Mouse (Mus musculus) lung, embryonic 15.5 days (tissue): ENCODE data around the gene Renbp. TPM values are rescaled to one million over a fixed set of nuclear protein-coding genes. Genes with fewer than 3 reads are reported as not detected.

Source experiments
- ATAC-seq: fragments of 200-750 bp; cut with Nextera tagmentation; 2 replicates; pipeline ENCODE4 v1.8.0; 2017; ENCODE audit warnings: moderate number of reproducible peaks, borderline replicate concordance; ENCODE audit not compliant: low FRiP score, low TSS enrichment; ENCODE audit errors: extremely low read depth
- H3K27ac ChIP-seq: fragments of 300-500 bp; sonication (generic); 2 replicates; pipeline ENCODE4 v1.5.1; 2015; ENCODE audit warnings: moderate library complexity, mild to moderate bottlenecking, inconsistent platforms
- H3K27me3 ChIP-seq: fragments of 300-500 bp; sonication (generic); 2 replicates; pipeline ENCODE4 v1.6.1; 2015; ENCODE audit warnings: inconsistent platforms
- H3K36me3 ChIP-seq: fragments of 300-500 bp; sonication (generic); 2 replicates; pipeline ENCODE4 v1.6.1; 2015; ENCODE audit warnings: inconsistent platforms
- H3K4me1 ChIP-seq: fragments of 300-500 bp; sonication (generic); 2 replicates; pipeline ENCODE4 v1.6.1; 2015; ENCODE audit warnings: inconsistent platforms
- H3K4me2 ChIP-seq: fragments of 300-500 bp; sonication (generic); 2 replicates; pipeline ENCODE4 v1.6.1; 2015; ENCODE audit warnings: inconsistent platforms, mild to moderate bottlenecking, moderate library complexity
- H3K4me3 ChIP-seq: fragments of 300-500 bp; sonication (generic); 2 replicates; pipeline ENCODE4 v1.5.1; 2015; ENCODE audit warnings: mild to moderate bottlenecking, inconsistent platforms
- H3K9ac ChIP-seq: fragments of 300-500 bp; sonication (generic); 2 replicates; pipeline ENCODE4 v1.6.1; 2015; ENCODE audit warnings: inconsistent platforms
- H3K9me3 ChIP-seq: fragments of 300-500 bp; sonication (generic); 2 replicates; pipeline ENCODE4 v1.6.1; 2016; ENCODE audit warnings: inconsistent platforms
- WGBS: fragments of 180-500 bp; shearing (Covaris S2); methylation state at CpG from one replicate; pipeline ENCODE4 v1.1.7; 2015; 5-methylcytosine and 5-hydroxymethylcytosine counted together
- polyA plus RNA-seq: library from polyadenylated mRNA; unstranded; fragments of >200 nt; fragmentation: Nextera tagmentation; extraction: Ambion mirVana; gene quantifications from 2 replicates; pipeline ENCODE4 v1.2.1, GENCODE M21; 2015

Gene Renbp
- polyA plus RNA-seq, 1 experiment from 2014 or later = 35.1 TPM

GRCm38 (mm10) chrX:73954988-73955387 lies 24.3 kb upstream of the Renbp start:
- H3K9ac ChIP-seq = no peak overlapping the region
- no peak for ATAC-seq

GRCm38 (mm10) chrX:73952603-73953002 lies 22.0 kb upstream of the Renbp start:
- H3K4me1 ChIP-seq = no peaks in the 10 kb centered on the region
- no peaks in the 10 kb centered on the region for H3K27me3 ChIP-seq
- WGBS = 78% methylated on average over 5 of the region's 5 CpGs
- H3K9me3 ChIP-seq = no peaks in the 10 kb centered on the region
- H3K27ac ChIP-seq = no peak overlapping the region
- no peak overlapping the region for H3K9ac ChIP-seq
- no peak overlapping the region for H3K4me3 ChIP-seq
- peaks cover 88% of the 10 kb centered on the region for H3K36me3 ChIP-seq
- no peak for ATAC-seq
- H3K4me2 ChIP-seq = no peak overlapping the region

More at GRCm38 (mm10) chrX:73954988-73955387, 24.3 kb upstream of the Renbp start:
- peaks cover 85% of the 10 kb centered on the region for H3K36me3 ChIP-seq
- H3K27me3 ChIP-seq = no peaks in the 10 kb centered on the region
- no peaks in the 10 kb centered on the region for H3K4me1 ChIP-seq
- no peak overlapping the region for H3K4me2 ChIP-seq
- WGBS = 90% methylated on average over 6 of the region's 6 CpGs
- no peaks in the 10 kb centered on the region for H3K9me3 ChIP-seq
- H3K4me3 ChIP-seq = no peak overlapping the region
- no peak overlapping the region for H3K27ac ChIP-seq

GRCm38 (mm10) chrX:73949341-73949740 lies 18.7 kb upstream of the Renbp start:
- no peak overlapping the region for H3K4me2 ChIP-seq
- ATAC-seq = no peak

GRCm38 (mm10) chrX:73948647-73949046 lies 18.0 kb upstream of the Renbp start:
- Histone ChIP-seq H3K4me2 (no peak overlapping the region), H3K4me3 (no peak overlapping the region), H3K36me3 (peaks cover 92% of the 10 kb centered on the region), H3K27me3 (no peaks in the 10 kb centered on the region), H3K4me1 (no peaks in the 10 kb centered on the region), H3K27ac (no peak overlapping the region), H3K9ac (no peak overlapping the region), H3K9me3 (no peaks in the 10 kb centered on the region)
- WGBS = 23% methylated on average over 4 of the region's 4 CpGs
- 0 out of 2 replicates have a peak, but pooled peaks have one; percentile 40 for ATAC-seq

More at GRCm38 (mm10) chrX:73949341-73949740, 18.7 kb upstream of the Renbp start:
- H3K9ac ChIP-seq = no peak overlapping the region
- peaks cover 93% of the 10 kb centered on the region for H3K36me3 ChIP-seq
- H3K27me3 ChIP-seq = no peaks in the 10 kb centered on the region
- H3K9me3 ChIP-seq = no peaks in the 10 kb centered on the region
- no peak overlapping the region for H3K4me3 ChIP-seq
- no peaks in the 10 kb centered on the region for H3K4me1 ChIP-seq
- no peak overlapping the region for H3K27ac ChIP-seq
- 90% methylated on average over 10 of the region's 10 CpGs for WGBS

- ATAC-seq = no peak
- Histone ChIP-seq H3K27ac (no peak overlapping the region), H3K4me1 (no peaks in the 10 kb centered on the region), H3K4me3 (no peak overlapping the region), H3K9ac (no peak overlapping the region), H3K27me3 (no peaks in the 10 kb centered on the region), H3K4me2 (no peak overlapping the region), H3K9me3 (no peaks in the 10 kb centered on the region), H3K36me3 (peaks cover 80% of the 10 kb centered on the region)
- WGBS = 77% methylated on average over 6 of the region's 6 CpGs
Observed at GRCm38 (mm10) chrX:73946896-73947295, 16.2 kb upstream of the Renbp start.

- H3K9ac ChIP-seq = no peak overlapping the region
- 68% methylated on average over 2 of the region's 2 CpGs for WGBS
- no peaks in the 10 kb centered on the region for H3K27me3 ChIP-seq
- no peak overlapping the region for H3K4me2 ChIP-seq
- H3K4me1 ChIP-seq = no peaks in the 10 kb centered on the region
- no peak for ATAC-seq
- H3K9me3 ChIP-seq = no peaks in the 10 kb centered on the region
- H3K4me3 ChIP-seq = no peak overlapping the region
- peaks cover 39% of the 10 kb centered on the region for H3K36me3 ChIP-seq
- H3K27ac ChIP-seq = no peak overlapping the region
Observed at GRCm38 (mm10) chrX:73942294-73942693, 11.6 kb upstream of the Renbp start.

DNA sequence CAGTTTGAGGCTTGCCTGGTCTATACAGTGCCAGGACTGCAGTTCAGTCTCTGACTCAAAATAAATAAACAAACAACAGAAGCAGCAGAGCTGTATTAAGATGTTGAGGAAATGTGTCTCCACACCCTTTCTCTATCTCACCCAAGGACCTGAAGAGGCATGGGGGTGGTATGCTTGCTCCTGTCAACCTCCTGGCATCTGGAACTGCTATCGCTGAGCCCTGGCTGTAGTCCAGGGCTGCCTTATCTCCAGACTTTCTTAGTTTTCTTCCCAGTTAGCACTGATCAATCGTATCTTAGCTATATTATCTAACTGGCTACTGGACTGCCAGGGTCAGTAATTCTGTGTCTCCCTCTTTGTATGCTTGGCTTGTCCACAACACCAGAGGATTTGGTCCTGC lies 11.2 kb upstream of the Renbp start:
- H3K4me1 ChIP-seq = no peaks in the 10 kb centered on the region
- H3K27ac ChIP-seq = no peak overlapping the region
- no peak overlapping the region for H3K4me3 ChIP-seq
- H3K27me3 ChIP-seq = no peaks in the 10 kb centered on the region
- ATAC-seq = no peak
- H3K36me3 ChIP-seq = peaks cover 34% of the 10 kb centered on the region
- no peak overlapping the region for H3K9ac ChIP-seq
- H3K4me2 ChIP-seq = no peak overlapping the region
- 58% methylated on average over 2 of the region's 2 CpGs for WGBS
- H3K9me3 ChIP-seq = no peaks in the 10 kb centered on the region

GRCm38 (mm10) chrX:73931871-73932270 lies 1.2 kb upstream of the Renbp start:
- no peak overlapping the region for H3K9ac ChIP-seq

GRCm38 (mm10) chrX:73922550-73922882 lies 8.1 kb downstream of the Renbp start:
- no peak for ATAC-seq
- Histone ChIP-seq H3K9me3 (no peaks in the 10 kb centered on the region), H3K27ac (peak overlapping the region; percentile 82), H3K36me3 (peaks cover 8% of the 10 kb centered on the region; the same call in 1 of the 2 replicates), H3K4me3 (peak overlapping the region; percentile 58), H3K4me1 (0 out of 2 replicates have a peak, but pooled peaks cover 4% of the 10 kb centered on the region), H3K27me3 (no peaks in the 10 kb centered on the region), H3K9ac (peak overlapping the region; percentile 53), H3K4me2 (peak overlapping the region; percentile 74)
- 74% methylated on average over 8 of the region's 8 CpGs for WGBS

More at GRCm38 (mm10) chrX:73931871-73932270, 1.2 kb upstream of the Renbp start:
- no peak overlapping the region for H3K4me3 ChIP-seq
- no peak for ATAC-seq
- 73% methylated on average over 2 of the region's 2 CpGs for WGBS
- no peaks in the 10 kb centered on the region for H3K27me3 ChIP-seq
- no peak overlapping the region for H3K4me2 ChIP-seq
- no peaks in the 10 kb centered on the region for H3K4me1 ChIP-seq
- no peak overlapping the region for H3K27ac ChIP-seq
- H3K9me3 ChIP-seq = no peaks in the 10 kb centered on the region
- no peaks in the 10 kb centered on the region for H3K36me3 ChIP-seq

GRCm38 (mm10) chrX:73921823-73922549 lies 8.7 kb downstream of the Renbp start, which contains the start of the genes Arhgap4 and Naa10:
Arhgap4 (minus strand) TSS chrX:73921870.
Naa10 (minus strand) TSS chrX:73921944.
- 13% methylated on average over 43 of the region's 43 CpGs for WGBS
- peak; percentile 98 for ATAC-seq
- peak within 1 kb of the TSS; percentile 63 for H3K9ac ChIP-seq

DNA sequence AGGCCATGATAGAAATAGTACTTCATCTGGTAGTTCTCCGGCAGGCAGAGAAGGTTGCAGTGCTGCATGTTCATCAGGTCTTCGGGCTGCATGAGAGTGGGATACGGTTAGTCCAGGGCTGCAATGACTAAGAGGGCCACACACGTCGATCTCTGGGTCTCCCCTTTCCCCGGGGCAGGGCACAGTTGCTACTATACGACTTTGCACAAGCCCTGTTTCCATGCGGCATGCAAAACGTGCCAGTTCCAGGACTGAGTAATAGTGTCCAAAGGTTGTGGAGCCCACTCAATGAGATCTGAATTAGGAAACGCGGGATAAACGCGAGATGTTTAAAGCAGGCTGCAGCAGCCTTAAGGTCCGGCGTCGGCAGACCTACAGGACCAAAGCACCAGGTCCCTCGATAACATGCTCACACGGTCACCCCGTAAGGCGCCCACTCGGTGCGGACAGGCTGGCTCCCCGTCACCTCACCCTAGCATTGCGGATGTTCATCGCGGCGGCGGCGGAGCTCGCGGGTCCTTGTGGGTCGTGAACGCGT lies 9.3 kb downstream of the Renbp start:
- Histone ChIP-seq H3K9me3 (no peaks in the 10 kb centered on the region), H3K9ac (peak overlapping the region; percentile 63), H3K4me3 (peak overlapping the region; percentile 58), H3K36me3 (peaks cover 8% of the 10 kb centered on the region; the same call in 1 of the 2 replicates), H3K4me2 (peak overlapping the region; percentile 74), H3K27ac (peak overlapping the region; percentile 82), H3K27me3 (no peaks in the 10 kb centered on the region), H3K4me1 (0 out of 2 replicates have a peak, but pooled peaks cover 4% of the 10 kb centered on the region)
- ATAC-seq = peak; percentile 25; the same call in 1 of the 2 replicates
- WGBS = 13% methylated on average over 34 of the region's 34 CpGs

More at GRCm38 (mm10) chrX:73921823-73922549, 8.7 kb downstream of the Renbp start, which contains the start of the genes Arhgap4 and Naa10:
- H3K4me3 ChIP-seq = peak within 1 kb of the TSS; percentile 58
- H3K4me1 ChIP-seq = 0 out of 2 replicates have a peak, but pooled peaks cover 4% of the 10 kb centered on the region
- H3K36me3 ChIP-seq = peaks cover 8% of the 10 kb centered on the region; the same call in 1 of the 2 replicates
- peak within 1 kb of the TSS; percentile 82 for H3K27ac ChIP-seq
- H3K9me3 ChIP-seq = no peaks in the 10 kb centered on the region
- H3K27me3 ChIP-seq = no peaks in the 10 kb centered on the region
- peak within 1 kb of the TSS; percentile 74 for H3K4me2 ChIP-seq

DNA sequence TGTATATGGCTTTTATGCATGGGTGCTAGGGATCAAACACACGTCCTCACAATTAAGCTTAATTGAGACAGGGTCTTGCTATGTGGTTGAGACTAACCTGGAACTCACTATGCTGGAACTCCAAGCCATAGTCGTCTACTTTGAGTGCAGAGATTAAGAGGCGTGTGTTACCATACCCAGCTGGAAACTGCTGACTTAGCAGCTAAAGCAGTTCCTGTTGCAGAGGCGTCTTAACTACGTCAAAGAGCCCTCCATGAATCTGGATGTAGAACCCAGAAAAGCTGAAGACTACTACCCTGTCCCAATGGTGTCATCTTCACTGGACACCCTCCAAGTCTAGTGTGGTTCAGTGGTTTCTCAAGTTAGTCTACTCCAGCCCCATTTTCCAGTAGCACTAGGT lies 12.0 kb downstream of the Renbp start:
- no peak overlapping the region for H3K27ac ChIP-seq
- H3K27me3 ChIP-seq = no peaks in the 10 kb centered on the region
- 79% methylated on average over 5 of the region's 5 CpGs for WGBS

More for the DNA sequence above, 12.0 kb downstream of the Renbp start:
- H3K9me3 ChIP-seq = no peaks in the 10 kb centered on the region
- H3K4me3 ChIP-seq = no peak overlapping the region
- peaks cover 8% of the 10 kb centered on the region; the same call in 1 of the 2 replicates for H3K36me3 ChIP-seq
- no peak overlapping the region for H3K9ac ChIP-seq
- H3K4me2 ChIP-seq = no peak overlapping the region
- H3K4me1 ChIP-seq = 0 out of 2 replicates have a peak, but pooled peaks cover 4% of the 10 kb centered on the region
- no peak for ATAC-seq
